Mouse (Mus musculus) stomach, postnatal 0 days (tissue): ENCODE measurements around the gene Trim40. TPM values are rescaled to one million over a fixed set of nuclear protein-coding genes. Genes with fewer than 3 reads are reported as not detected.
"Not testable (repeated sequence)": the region's sequence is repeated elsewhere in the genome, so short reads cannot be mapped to it uniquely, and the experiment has no call there.

Source experiments
- ATAC-seq: fragments of 200-750 bp; cut with Nextera tagmentation; 2 replicates; pipeline ENCODE4 v1.8.0; 2017; ENCODE audit not compliant: low FRiP score, low TSS enrichment
- DNase-seq: peaks from one replicate; pipeline ENCODE4 v3.0.0-alpha.2; 2016; ENCODE audit warnings: low spot score
- H3K27ac ChIP-seq: fragments of 300-500 bp; sonication (generic); replicated peaks from 2 replicates; pipeline ENCODE4 v1.5.1; 2014; ENCODE audit warnings: mild to moderate bottlenecking, control low read depth
- H3K27me3 ChIP-seq: fragments of 300-500 bp; sonication (generic); 2 replicates; pipeline ENCODE4 v1.6.1; 2014; ENCODE audit warnings: low read length; ENCODE audit not compliant: control insufficient read depth, insufficient read depth
- H3K36me3 ChIP-seq: fragments of 300-500 bp; sonication (generic); 2 replicates; pipeline ENCODE4 v1.6.1; 2014; ENCODE audit warnings: low read length, mixed read lengths; ENCODE audit not compliant: control insufficient read depth, insufficient read depth
- H3K4me1 ChIP-seq: fragments of 300-500 bp; sonication (generic); replicated peaks from 2 replicates; pipeline ENCODE4 v1.6.1; 2014; ENCODE audit warnings: antibody characterized with exemption; ENCODE audit not compliant: control insufficient read depth, insufficient read depth
- H3K4me2 ChIP-seq: fragments of 300-500 bp; sonication (generic); replicated peaks from 2 replicates; pipeline ENCODE4 v1.6.1; 2014; ENCODE audit warnings: low read depth, mild to moderate bottlenecking, control low read depth, moderate library complexity
- H3K4me3 ChIP-seq: fragments of 300-500 bp; sonication (generic); 2 replicates; pipeline ENCODE4 v1.5.1; 2014; ENCODE audit warnings: low read depth, low read length, control low read depth
- H3K9ac ChIP-seq: fragments of 300-500 bp; sonication (generic); 2 replicates; pipeline ENCODE4 v1.6.1; 2014; ENCODE audit warnings: mild to moderate bottlenecking, low read length, control low read depth, mixed read lengths
- H3K9me3 ChIP-seq: fragments of 300-500 bp; sonication (generic); 2 replicates; pipeline ENCODE4 v1.6.1; 2016; ENCODE audit warnings: low read length; ENCODE audit not compliant: control insufficient read depth
- CTCF ChIP-seq: IDR thresholded peaks from 2 replicates; pipeline ENCODE4 v1.5.1; 2016; ENCODE audit warnings: antibody characterized with exemption, low read depth, mild to moderate bottlenecking, moderate library complexity
- EP300 ChIP-seq: optimal IDR thresholded peaks from 2 replicates; pipeline ENCODE3; 2016; ENCODE audit warnings: antibody characterized with exemption
- WGBS: fragments of 180-500 bp; shearing (Covaris S2); extraction: QIAGEN DNeasy Blood & Tissue Kit; methylation state at CpG from one replicate; pipeline ENCODE4 v1.1.7; 2014; 5-methylcytosine and 5-hydroxymethylcytosine counted together
- polyA plus RNA-seq: library from polyadenylated mRNA; unstranded; fragments of >200 nt; fragmentation: Nextera tagmentation; extraction: Ambion mirVana; gene quantifications from 2 replicates; pipeline ENCODE4 v1.2.1, GENCODE M21; 2015

The Trim40 gene
- polyA plus RNA-seq, 1 experiment from 2014 or later: 1.0 TPM

DNA sequence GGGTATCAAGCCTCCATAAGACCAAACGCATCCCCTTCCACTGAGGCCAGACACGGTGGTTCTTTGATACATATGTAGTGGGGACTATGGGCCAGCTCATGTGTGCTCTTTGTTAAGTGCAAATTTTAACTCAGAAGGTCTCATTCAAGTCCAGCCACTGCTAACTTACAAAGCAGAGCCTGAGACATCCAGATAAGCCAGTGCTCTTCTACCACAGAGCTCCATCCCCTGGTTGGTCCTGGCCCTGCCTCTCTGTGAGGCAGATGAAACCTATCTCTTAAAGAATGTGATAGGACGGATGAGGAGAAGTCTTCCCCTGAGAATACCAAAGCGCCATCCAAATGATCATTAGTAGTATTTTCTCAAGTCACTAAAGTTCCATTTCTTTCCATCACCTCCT is 9.5 kb upstream of the Trim40 start:
- H3K9me3 ChIP-seq: no peaks in the 10 kb centered on the region
- 80% methylated on average over 4 of the region's 4 CpGs for WGBS
- no peak overlapping the region for H3K27ac ChIP-seq
- no peak for DNase-seq
- H3K9ac ChIP-seq: no peak overlapping the region
- H3K4me1 ChIP-seq: no peaks in the 10 kb centered on the region
- ATAC-seq: no peak
- no peak overlapping the region for H3K4me2 ChIP-seq
- H3K36me3 ChIP-seq: no peaks in the 10 kb centered on the region
- H3K4me3 ChIP-seq: no peak overlapping the region
- TF ChIP-seq CTCF (no peak), EP300 (no peak)
- no peaks in the 10 kb centered on the region for H3K27me3 ChIP-seq

DNA sequence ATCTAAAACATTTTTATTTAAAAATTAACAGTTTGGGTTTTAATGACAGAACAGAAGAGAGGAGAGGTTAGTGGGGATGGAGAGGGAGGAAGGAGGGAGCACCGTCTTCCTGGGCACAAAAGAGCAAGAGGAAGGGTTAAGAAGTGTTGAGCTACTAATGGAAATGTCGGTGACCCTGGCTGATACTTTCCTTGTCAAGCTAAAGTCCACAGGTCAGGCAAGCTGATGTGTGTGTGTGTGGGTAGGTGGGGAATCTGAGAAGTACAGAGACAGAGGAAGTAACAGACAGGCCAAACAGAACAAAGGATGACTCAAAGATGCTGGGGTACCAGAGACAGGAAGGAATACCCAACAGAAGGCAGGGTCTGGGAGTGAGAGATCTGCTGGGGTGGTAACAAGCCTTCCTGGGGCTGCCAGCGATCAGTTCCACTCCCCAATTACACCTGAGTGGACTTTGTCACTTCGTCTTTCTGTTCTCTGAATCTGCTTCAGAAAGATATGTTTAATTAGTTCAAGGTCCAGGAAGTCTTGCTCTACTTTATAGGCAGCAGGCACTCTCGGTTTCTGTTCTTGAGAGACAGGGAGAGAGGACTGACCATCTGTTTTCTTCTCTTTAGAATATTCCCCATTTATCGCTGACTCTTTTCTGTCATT is 7.8 kb upstream of the Trim40 start, which contains the start of gene Trim31:
Gene Trim31 (plus strand): TSS at position 567 of the 654 bp plus-strand sequence.
- no peaks in the 10 kb centered on the region for H3K4me1 ChIP-seq
- H3K9me3 ChIP-seq: no peaks in the 10 kb centered on the region
- no peaks in the 10 kb centered on the region for H3K27me3 ChIP-seq
- H3K4me3 ChIP-seq: no peak within 1 kb of the TSS
- WGBS: 51% methylated on average over 6 of the region's 6 CpGs
- no peak for DNase-seq
- H3K9ac ChIP-seq: no peak within 1 kb of the TSS
- ATAC-seq: peak; percentile 45; the same call in 1 of the 2 replicates
- H3K36me3 ChIP-seq: no peaks in the 10 kb centered on the region
- no peak within 1 kb of the TSS for H3K4me2 ChIP-seq
- TF ChIP-seq EP300 (no peak), CTCF (no peak)
- H3K27ac ChIP-seq: 0 out of 2 replicates have a peak within 1 kb of the TSS, but pooled peaks have one; percentile 30

DNA sequence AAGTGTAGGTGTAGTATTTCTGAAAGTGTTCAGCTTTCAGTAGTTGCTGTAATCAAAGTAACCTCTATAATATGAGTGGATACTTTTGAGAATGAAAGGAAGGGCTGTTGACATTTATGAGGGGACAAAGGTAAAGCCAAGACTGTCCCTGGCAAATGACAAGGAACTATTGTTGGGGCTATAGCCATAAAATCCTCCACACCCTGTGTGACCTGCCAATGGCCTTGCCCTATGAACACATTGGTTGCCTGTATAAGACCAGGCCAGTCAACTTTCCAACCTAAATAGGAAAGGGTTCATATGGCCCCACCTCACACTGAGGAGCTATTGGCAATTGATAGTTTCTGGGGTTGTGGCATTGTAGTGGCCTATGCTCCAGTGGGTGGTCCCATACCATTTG is 7.1 kb upstream of the Trim40 start:
- Histone ChIP-seq H3K4me3 (no peak overlapping the region), H3K9ac (no peak overlapping the region), H3K4me2 (no peak overlapping the region), H3K36me3 (no peaks in the 10 kb centered on the region), H3K27me3 (no peaks in the 10 kb centered on the region), H3K27ac (no peak overlapping the region), H3K4me1 (no peaks in the 10 kb centered on the region), H3K9me3 (no peaks in the 10 kb centered on the region)
- ATAC-seq (no peak), DNase-seq (no peak)
- TF ChIP-seq CTCF (no peak), EP300 (no peak)

DNA sequence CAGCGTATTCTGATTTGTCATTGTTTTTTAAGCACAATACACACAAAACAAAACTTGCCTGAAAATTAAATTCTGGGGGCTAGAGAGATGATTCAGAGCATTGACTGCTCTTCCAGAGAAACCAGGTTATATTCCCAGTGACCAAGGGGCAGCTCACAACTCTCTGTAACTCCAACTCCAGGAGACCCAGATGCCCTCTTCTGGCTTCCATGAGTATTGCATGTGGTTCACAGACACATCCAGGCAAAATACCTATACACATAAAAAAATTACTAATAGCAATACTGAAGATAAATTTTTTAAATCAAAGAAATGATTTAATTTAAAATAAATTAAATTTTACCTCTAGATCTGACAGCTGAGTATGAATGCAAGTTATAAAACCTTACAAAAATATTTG is 6.7 kb upstream of the Trim40 start:
- no peaks in the 10 kb centered on the region for H3K36me3 ChIP-seq
- H3K9me3 ChIP-seq: no peaks in the 10 kb centered on the region
- H3K9ac ChIP-seq: no peak overlapping the region
- H3K27ac ChIP-seq: no peak overlapping the region
- WGBS: 77% methylated on average over 1 of the region's 1 CpGs
- no peaks in the 10 kb centered on the region for H3K4me1 ChIP-seq
- no peaks in the 10 kb centered on the region for H3K27me3 ChIP-seq
- H3K4me2 ChIP-seq: no peak overlapping the region
- DNase-seq (peak; percentile 51), ATAC-seq (no peak)
- no peak overlapping the region for H3K4me3 ChIP-seq
- TF ChIP-seq CTCF (peak; percentile 74), EP300 (no peak)

DNA sequence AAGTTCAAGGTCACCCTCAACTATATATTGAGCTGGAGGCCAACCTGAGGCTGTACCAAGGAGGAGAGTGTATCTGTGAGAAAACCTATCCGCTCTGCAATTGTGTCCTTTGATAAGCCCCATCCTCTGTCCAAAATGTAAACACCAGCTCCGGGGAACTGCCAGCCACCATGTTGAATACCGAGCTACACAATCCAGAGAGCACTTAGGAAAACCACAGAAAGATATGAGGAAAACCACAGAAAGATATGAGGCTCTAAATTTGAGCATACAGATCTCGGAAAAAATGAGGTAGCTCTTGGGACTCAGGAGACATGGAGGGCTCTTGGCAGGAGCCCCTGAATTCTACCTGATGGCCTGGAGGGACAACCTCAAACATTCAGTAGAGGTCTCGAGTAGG is 3.5 kb upstream of the Trim40 start:
- no peak for DNase-seq
- H3K36me3 ChIP-seq: no peaks in the 10 kb centered on the region
- H3K4me2 ChIP-seq: no peak overlapping the region
- ATAC-seq: no peak
- H3K27me3 ChIP-seq: no peaks in the 10 kb centered on the region
- H3K4me1 ChIP-seq: no peaks in the 10 kb centered on the region
- H3K9ac ChIP-seq: no peak overlapping the region
- H3K27ac ChIP-seq: no peak overlapping the region
- no peak overlapping the region for H3K4me3 ChIP-seq
- TF ChIP-seq CTCF (no peak), EP300 (no peak)
- no peaks in the 10 kb centered on the region for H3K9me3 ChIP-seq
- 49% methylated on average over 5 of the region's 5 CpGs for WGBS

DNA sequence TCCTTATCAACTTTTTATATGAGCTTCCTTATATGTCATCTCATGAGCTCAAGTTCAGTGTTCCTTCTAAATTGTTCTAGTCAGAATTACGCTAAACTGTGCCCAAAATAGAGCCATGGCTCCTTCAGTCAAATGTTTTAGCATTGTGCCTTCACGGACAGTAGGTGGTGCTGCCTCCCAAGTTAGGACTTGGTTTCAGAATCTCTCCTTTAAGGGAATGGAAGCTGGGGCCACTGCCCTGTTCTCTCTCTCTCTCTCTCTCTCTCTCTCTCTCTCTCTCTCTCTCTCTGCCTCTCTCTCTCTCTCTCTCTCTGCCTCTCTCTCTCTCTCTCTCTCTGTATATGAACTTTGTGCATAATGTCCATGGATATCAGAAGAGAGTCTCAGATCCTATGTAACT is 2.4 kb upstream of the Trim40 start:
- Histone ChIP-seq H3K36me3 (no peaks in the 10 kb centered on the region), H3K27me3 (no peaks in the 10 kb centered on the region), H3K9ac (no peak overlapping the region), H3K27ac (no peak overlapping the region), H3K4me3 (no peak overlapping the region), H3K4me2 (no peak overlapping the region), H3K4me1 (no peaks in the 10 kb centered on the region), H3K9me3 (no peaks in the 10 kb centered on the region)
- WGBS: 3% methylated on average over 2 of the region's 2 CpGs
- DNase-seq: peak; percentile 58
- TF ChIP-seq EP300 (no peak), CTCF (peak; percentile 88)
- no peak; the same call in 1 of the 2 replicates for ATAC-seq

DNA sequence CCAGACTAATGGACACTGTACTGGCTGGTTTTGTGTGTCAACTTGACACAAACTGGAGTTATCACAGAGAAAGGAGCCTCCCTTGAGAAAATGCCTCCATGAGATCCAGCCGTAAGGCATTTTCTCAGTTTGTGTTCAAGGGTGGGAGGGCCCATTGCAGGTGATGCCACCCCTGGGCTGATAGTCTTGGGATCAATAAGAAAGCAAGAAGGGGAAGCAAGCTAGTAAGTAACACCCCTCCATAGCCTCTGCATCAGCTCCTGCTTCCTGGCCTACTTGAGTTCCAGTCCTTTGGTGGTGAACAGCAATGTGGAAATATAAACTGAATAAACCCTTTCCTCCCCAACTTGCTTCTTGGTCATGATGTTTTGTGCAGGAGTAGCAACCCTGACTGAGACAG is 1.6 kb upstream of the Trim40 start:
- not testable (repeated sequence) for DNase-seq

More for the DNA sequence above, 1.6 kb upstream of the Trim40 start:
- WGBS: 84% methylated on average over 1 of the region's 1 CpGs
- H3K9me3 ChIP-seq, H3K4me2 ChIP-seq, H3K36me3 ChIP-seq, ATAC-seq, H3K4me3 ChIP-seq, H3K27ac ChIP-seq, H3K9ac ChIP-seq, H3K4me1 ChIP-seq, H3K27me3 ChIP-seq: not testable (repeated sequence)
